Mouse (Mus musculus) heart, postnatal 0 days (tissue): ENCODE measurements around the gene Gm49318. TPM values are rescaled to one million over a fixed set of nuclear protein-coding genes. Genes with fewer than 3 reads are reported as not detected.

Experiments
- ATAC-seq: fragments of 200-750 bp; cut with Nextera tagmentation; 2 replicates; pipeline ENCODE4 v1.8.0; 2017; ENCODE audit warnings: low read depth, moderate number of reproducible peaks, moderate library complexity; ENCODE audit not compliant: insufficient read depth
- DNase-seq: peaks from one replicate; pipeline ENCODE4 v3.0.0-alpha.2; 2016; ENCODE audit warnings: low spot score
- H3K27ac ChIP-seq: fragments of 300-500 bp; sonication (generic); 2 replicates; pipeline ENCODE4 v1.5.1; 2014; ENCODE audit warnings: low read depth, mild to moderate bottlenecking
- H3K27me3 ChIP-seq: fragments of 300-500 bp; sonication (generic); 2 replicates; pipeline ENCODE4 v1.6.1; 2014; ENCODE audit warnings: low read length, mixed read lengths; ENCODE audit not compliant: control insufficient read depth, insufficient read depth
- H3K36me3 ChIP-seq: fragments of 300-500 bp; sonication (generic); replicated peaks from 2 replicates; pipeline ENCODE4 v1.6.1; 2014; ENCODE audit warnings: low read length, mixed read lengths; ENCODE audit not compliant: control insufficient read depth, insufficient read depth
- H3K4me1 ChIP-seq: fragments of 300-500 bp; sonication (generic); 2 replicates; pipeline ENCODE4 v1.6.1; 2014; ENCODE audit warnings: antibody characterized with exemption; ENCODE audit not compliant: control insufficient read depth, insufficient read depth
- H3K4me2 ChIP-seq: fragments of 300-500 bp; sonication (generic); 2 replicates; pipeline ENCODE4 v1.6.1; 2014; ENCODE audit warnings: low read depth, mild to moderate bottlenecking, low read length, moderate library complexity
- H3K4me3 ChIP-seq: fragments of 300-500 bp; sonication (generic); 2 replicates; pipeline ENCODE4 v1.5.1; 2014; ENCODE audit warnings: low read depth, low read length
- H3K9ac ChIP-seq: fragments of 300-500 bp; sonication (generic); replicated peaks from 2 replicates; pipeline ENCODE4 v1.6.1; 2014; ENCODE audit warnings: low read depth, low read length, mixed read lengths
- H3K9me3 ChIP-seq: fragments of 300-500 bp; sonication (generic); replicated peaks from 2 replicates; pipeline ENCODE4 v1.6.1; 2016; ENCODE audit warnings: low read length; ENCODE audit not compliant: control insufficient read depth
- CTCF ChIP-seq: IDR thresholded peaks from 2 replicates; pipeline ENCODE4 v1.5.1; 2016; ENCODE audit warnings: antibody characterized with exemption, control low read depth, low read depth
- EP300 ChIP-seq: IDR thresholded peaks from 2 replicates; pipeline ENCODE4 v1.6.1; 2016; ENCODE audit warnings: antibody characterized with exemption, low read depth
- WGBS: fragments of 180-500 bp; shearing (Covaris S2); extraction: QIAGEN DNeasy Blood & Tissue Kit; methylation state at CpG from one replicate; pipeline ENCODE4 v1.1.7; 2014; 5-methylcytosine and 5-hydroxymethylcytosine counted together
- polyA plus RNA-seq: library from polyadenylated mRNA; unstranded; fragments of >200 nt; fragmentation: Nextera tagmentation; extraction: Ambion mirVana; gene quantifications from 2 replicates; pipeline ENCODE4 v1.2.1, GENCODE M21; 2015
- total RNA-seq: library from RNA; depleted of rRNA; stranded (reverse); fragments of >200 nt; gene quantifications from 2 replicates; pipeline ENCODE4 v1.2.3, GENCODE M21; 2014; ENCODE audit warnings: low replicate concordance; rRNA removed

Gm49318 gene
- total RNA-seq (not detected in 2 replicates), polyA plus RNA-seq (not detected in 2 replicates)

- peak; percentile 97 for ATAC-seq
- peak within 1 kb of the TSS; percentile 98 for H3K4me3 ChIP-seq
- peak within 1 kb of the TSS; percentile 90 for H3K9ac ChIP-seq
- H3K9me3 ChIP-seq: no peaks in the 10 kb centered on the region
- no peaks in the 10 kb centered on the region; the same call in 1 of the 2 replicates for H3K4me1 ChIP-seq
- under 1% methylated on average over 79 of the region's 87 CpGs for WGBS
- TF ChIP-seq EP300: peak; percentile 2; the same call in 1 of the 2 replicates
- peak; percentile 21; the same call in 1 of the 2 replicates for TF ChIP-seq CTCF
- peak within 1 kb of the TSS; percentile 97 for H3K27ac ChIP-seq
- peak within 1 kb of the TSS; percentile 63 for H3K4me2 ChIP-seq
- peak; percentile 97 for DNase-seq
- H3K36me3 ChIP-seq: peaks cover 51% of the 10 kb centered on the region
- H3K27me3 ChIP-seq: no peaks in the 10 kb centered on the region
These were observed at the start of gene Gm49318, which contains the start of gene Zfp653 for GRCm38 (mm10) chr9:22070791-22071573. TSS of gene Gm49318 (minus strand) at chr9:22071259. TSS of gene Zfp653 (minus strand) at chr9:22071376.

- H3K9me3 ChIP-seq: no peaks in the 10 kb centered on the region
- H3K9ac ChIP-seq: no peak overlapping the region
- no peak overlapping the region for H3K27ac ChIP-seq
- no peaks in the 10 kb centered on the region for H3K4me1 ChIP-seq
- no peak overlapping the region for H3K4me3 ChIP-seq
- WGBS: 79% methylated on average over 4 of the region's 4 CpGs
- ATAC-seq: no peak
- H3K27me3 ChIP-seq: no peaks in the 10 kb centered on the region
- no peak for DNase-seq
- TF ChIP-seq EP300: no peak
- H3K4me2 ChIP-seq: no peak overlapping the region
- no peaks in the 10 kb centered on the region for H3K36me3 ChIP-seq
These were observed 48.5 kb upstream of the Gm49318 start for GRCm38 (mm10) chr9:22119543-22119942.

- Histone ChIP-seq H3K27ac (no peak overlapping the region), H3K4me2 (peak overlapping the region; percentile 89; the same call in 1 of the 2 replicates), H3K9me3 (no peaks in the 10 kb centered on the region), H3K27me3 (no peaks in the 10 kb centered on the region), H3K36me3 (peaks cover 9% of the 10 kb centered on the region), H3K4me1 (no peaks in the 10 kb centered on the region), H3K4me3 (peak overlapping the region; percentile 87; the same call in 1 of the 2 replicates), H3K9ac (no peak overlapping the region)
- TF ChIP-seq EP300 (no peak), CTCF (peak; percentile 64)
- ATAC-seq (no peak), DNase-seq (peak; percentile 37)
- WGBS: 41% methylated on average over 10 of the region's 10 CpGs
These were observed 46.8 kb upstream of the Gm49318 start for GRCm38 (mm10) chr9:22117754-22118456.

DNA sequence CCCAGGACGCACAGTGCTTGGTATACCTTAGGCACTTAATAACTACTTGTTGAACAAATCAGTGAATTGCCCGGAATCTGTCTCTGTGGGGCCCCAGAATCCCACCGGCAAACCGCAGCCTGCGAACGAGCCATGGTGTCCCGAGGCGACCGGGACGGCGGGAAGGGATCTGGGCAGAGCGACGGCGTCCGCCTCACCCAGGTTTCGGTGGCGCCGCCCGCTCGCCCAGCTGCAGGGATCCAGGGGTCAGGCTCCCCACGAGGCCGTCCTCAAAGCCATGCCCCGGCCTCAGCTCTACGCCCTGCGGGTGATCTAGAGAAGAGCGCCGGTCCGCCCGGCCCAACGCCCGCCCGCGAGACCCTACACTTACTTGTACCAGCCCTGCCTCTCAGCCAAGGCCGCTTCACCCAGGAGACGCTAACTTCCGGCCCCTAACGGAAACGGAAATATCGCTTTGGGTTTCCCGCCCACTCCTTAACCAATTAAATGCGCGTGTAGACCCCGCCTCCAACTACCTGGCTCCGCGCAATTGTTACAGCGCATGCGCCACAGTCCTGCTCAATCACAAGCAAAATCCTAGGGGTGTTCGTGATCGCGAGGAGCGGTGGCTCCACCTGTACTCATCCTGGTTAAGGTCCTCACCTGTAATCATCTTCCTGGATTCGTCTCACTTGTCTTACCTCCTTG lies 45.8 kb upstream of the Gm49318 start, which contains the start of gene Elof1:
TSS of gene Elof1 (minus strand) at position 433 of the 687 bp plus-strand sequence.
- Histone ChIP-seq H3K4me1 (no peaks in the 10 kb centered on the region), H3K4me3 (peak within 1 kb of the TSS; percentile 87), H3K27ac (peak within 1 kb of the TSS; percentile 69), H3K9me3 (no peaks in the 10 kb centered on the region), H3K9ac (peak within 1 kb of the TSS; percentile 83), H3K27me3 (no peaks in the 10 kb centered on the region), H3K36me3 (peaks cover 20% of the 10 kb centered on the region), H3K4me2 (peak within 1 kb of the TSS; percentile 89)
- under 1% methylated on average over 52 of the region's 52 CpGs for WGBS
- TF ChIP-seq EP300 (peak; percentile 46; the same call in 1 of the 2 replicates), CTCF (0 out of 2 replicates have a peak, but pooled peaks have one; percentile 3)
- ATAC-seq: peak; percentile 92
- DNase-seq: peak; percentile 94

- no peaks in the 10 kb centered on the region for H3K9me3 ChIP-seq
- H3K9ac ChIP-seq: peak overlapping the region; percentile 83
- no peak for TF ChIP-seq EP300
- no peak for TF ChIP-seq CTCF
- H3K36me3 ChIP-seq: peaks cover 28% of the 10 kb centered on the region
- H3K27ac ChIP-seq: no peak overlapping the region
- no peaks in the 10 kb centered on the region for H3K4me1 ChIP-seq
- peak overlapping the region; percentile 87 for H3K4me3 ChIP-seq
- 28% methylated on average over 15 of the region's 15 CpGs for WGBS
- no peak for DNase-seq
- no peaks in the 10 kb centered on the region for H3K27me3 ChIP-seq
- H3K4me2 ChIP-seq: peak overlapping the region; percentile 89
- ATAC-seq: no peak
These were observed 45.0 kb upstream of the Gm49318 start for GRCm38 (mm10) chr9:22116086-22116485.
